Mouse (Mus musculus) heart, postnatal 0 days (tissue): ENCODE measurements around the gene Eprs. TPM values are rescaled to one million over a fixed set of nuclear protein-coding genes. Genes with fewer than 3 reads are reported as not detected.

Experiments
- ATAC-seq: fragments of 200-750 bp; cut with Nextera tagmentation; 2 replicates; pipeline ENCODE4 v1.8.0; 2017; ENCODE audit warnings: low read depth, moderate number of reproducible peaks, moderate library complexity; ENCODE audit not compliant: insufficient read depth
- DNase-seq: peaks from one replicate; pipeline ENCODE4 v3.0.0-alpha.2; 2016; ENCODE audit warnings: low spot score
- H3K27ac ChIP-seq: fragments of 300-500 bp; sonication (generic); 2 replicates; pipeline ENCODE4 v1.5.1; 2014; ENCODE audit warnings: low read depth, mild to moderate bottlenecking
- H3K27me3 ChIP-seq: fragments of 300-500 bp; sonication (generic); 2 replicates; pipeline ENCODE4 v1.6.1; 2014; ENCODE audit warnings: low read length, mixed read lengths; ENCODE audit not compliant: control insufficient read depth, insufficient read depth
- H3K36me3 ChIP-seq: fragments of 300-500 bp; sonication (generic); replicated peaks from 2 replicates; pipeline ENCODE4 v1.6.1; 2014; ENCODE audit warnings: low read length, mixed read lengths; ENCODE audit not compliant: control insufficient read depth, insufficient read depth
- H3K4me1 ChIP-seq: fragments of 300-500 bp; sonication (generic); 2 replicates; pipeline ENCODE4 v1.6.1; 2014; ENCODE audit warnings: antibody characterized with exemption; ENCODE audit not compliant: control insufficient read depth, insufficient read depth
- H3K4me2 ChIP-seq: fragments of 300-500 bp; sonication (generic); 2 replicates; pipeline ENCODE4 v1.6.1; 2014; ENCODE audit warnings: low read depth, mild to moderate bottlenecking, low read length, moderate library complexity
- H3K4me3 ChIP-seq: fragments of 300-500 bp; sonication (generic); 2 replicates; pipeline ENCODE4 v1.5.1; 2014; ENCODE audit warnings: low read depth, low read length
- H3K9ac ChIP-seq: fragments of 300-500 bp; sonication (generic); replicated peaks from 2 replicates; pipeline ENCODE4 v1.6.1; 2014; ENCODE audit warnings: low read depth, low read length, mixed read lengths
- H3K9me3 ChIP-seq: fragments of 300-500 bp; sonication (generic); replicated peaks from 2 replicates; pipeline ENCODE4 v1.6.1; 2016; ENCODE audit warnings: low read length; ENCODE audit not compliant: control insufficient read depth
- CTCF ChIP-seq: IDR thresholded peaks from 2 replicates; pipeline ENCODE4 v1.5.1; 2016; ENCODE audit warnings: antibody characterized with exemption, control low read depth, low read depth
- EP300 ChIP-seq: IDR thresholded peaks from 2 replicates; pipeline ENCODE4 v1.6.1; 2016; ENCODE audit warnings: antibody characterized with exemption, low read depth
- WGBS: fragments of 180-500 bp; shearing (Covaris S2); extraction: QIAGEN DNeasy Blood & Tissue Kit; methylation state at CpG from one replicate; pipeline ENCODE4 v1.1.7; 2014; 5-methylcytosine and 5-hydroxymethylcytosine counted together
- polyA plus RNA-seq: library from polyadenylated mRNA; unstranded; fragments of >200 nt; fragmentation: Nextera tagmentation; extraction: Ambion mirVana; gene quantifications from 2 replicates; pipeline ENCODE4 v1.2.1, GENCODE M21; 2015
- total RNA-seq: library from RNA; depleted of rRNA; stranded (reverse); fragments of >200 nt; gene quantifications from 2 replicates; pipeline ENCODE4 v1.2.3, GENCODE M21; 2014; ENCODE audit warnings: low replicate concordance

The Eprs gene
- total and polyA plus RNA-seq, 2 experiments from 2014 or later, result 39.8 to 75.8 TPM

DNA sequence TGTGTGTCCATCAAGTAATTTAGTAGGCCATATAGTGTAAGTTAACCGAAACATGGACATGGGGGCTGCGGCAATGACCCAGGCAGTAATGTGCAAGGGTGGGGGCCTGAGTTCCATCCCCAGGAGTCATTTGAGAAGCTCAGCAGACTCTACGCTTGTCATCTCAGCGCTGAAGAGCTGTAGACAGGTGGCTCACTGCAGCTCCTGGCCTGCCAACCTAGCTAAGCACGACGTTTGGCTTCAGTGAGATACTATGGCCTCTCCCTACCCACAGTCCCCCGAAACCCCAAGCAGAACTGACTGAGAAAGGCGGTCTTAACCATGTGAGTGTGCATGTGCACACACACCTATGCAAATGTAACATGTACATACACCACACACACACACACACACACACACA, 88.2 kb downstream of the Eprs start:
- H3K27ac ChIP-seq, result no peak overlapping the region
- no peaks in the 10 kb centered on the region for H3K9me3 ChIP-seq

DNA sequence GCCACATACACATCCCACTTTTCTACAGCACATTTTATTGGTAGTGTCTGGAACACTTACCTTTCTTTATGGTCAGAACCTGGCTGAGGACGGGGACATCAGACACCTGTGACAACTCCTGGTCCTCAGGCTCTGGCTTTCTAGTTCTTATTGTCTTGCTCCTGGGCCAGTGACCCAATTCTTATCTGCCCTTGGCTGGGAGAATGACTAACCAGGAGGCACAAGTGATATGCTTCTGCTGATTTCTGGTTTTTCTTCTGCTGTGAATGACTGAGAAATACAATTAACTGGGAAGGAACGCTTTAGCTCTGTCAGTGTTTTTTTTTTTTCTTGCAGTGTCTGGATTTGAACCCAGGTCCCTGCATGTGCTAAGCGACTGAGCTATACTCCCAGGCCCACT, 88.7 kb downstream of the Eprs start:
- Histone ChIP-seq H3K27me3 (peaks cover 36% of the 10 kb centered on the region), H3K9ac (no peak overlapping the region), H3K27ac (no peak overlapping the region), H3K4me2 (no peak overlapping the region), H3K4me1 (peaks cover 9% of the 10 kb centered on the region), H3K4me3 (no peak overlapping the region), H3K36me3 (no peaks in the 10 kb centered on the region), H3K9me3 (no peaks in the 10 kb centered on the region)
- DNase-seq, result no peak
- no peak for ATAC-seq
- no peak for TF ChIP-seq EP300
- no peak for TF ChIP-seq CTCF
- 80% methylated on average over 3 of the region's 3 CpGs for WGBS

More for the DNA sequence above, 88.2 kb downstream of the Eprs start:
- H3K27me3 ChIP-seq, result peaks cover 31% of the 10 kb centered on the region
- no peaks in the 10 kb centered on the region for H3K36me3 ChIP-seq
- 69% methylated on average over 8 of the region's 8 CpGs for WGBS
- peaks cover 9% of the 10 kb centered on the region for H3K4me1 ChIP-seq
- H3K4me3 ChIP-seq, result no peak overlapping the region
- H3K9ac ChIP-seq, result no peak overlapping the region
- DNase-seq (no peak), ATAC-seq (no peak)
- H3K4me2 ChIP-seq, result no peak overlapping the region
- TF ChIP-seq EP300 (no peak), CTCF (no peak)

DNA sequence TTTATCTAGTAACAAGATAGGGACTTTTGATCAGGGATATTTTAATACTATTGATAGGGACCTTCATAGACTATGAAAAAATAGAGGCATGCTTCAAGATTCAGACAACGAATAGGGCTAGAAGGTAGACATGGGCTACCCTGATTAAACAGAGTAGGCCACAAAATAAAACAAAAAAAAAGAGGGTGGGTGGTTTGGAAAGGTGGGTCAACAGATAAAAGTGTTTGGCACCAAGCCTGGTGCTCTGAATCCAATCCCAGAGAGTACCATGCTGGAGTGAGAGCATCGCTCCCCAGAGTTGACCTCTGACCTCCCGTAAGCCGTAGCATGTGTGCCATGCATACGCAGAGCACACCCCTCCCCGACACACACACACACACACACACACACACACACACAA, 89.6 kb downstream of the Eprs start:
- Histone ChIP-seq H3K9me3 (no peaks in the 10 kb centered on the region), H3K27ac (no peak overlapping the region), H3K4me3 (no peak overlapping the region), H3K9ac (no peak overlapping the region), H3K4me1 (peaks cover 9% of the 10 kb centered on the region), H3K27me3 (peaks cover 45% of the 10 kb centered on the region), H3K4me2 (no peak overlapping the region), H3K36me3 (no peaks in the 10 kb centered on the region)
- no peak for ATAC-seq
- 89% methylated on average over 6 of the region's 6 CpGs for WGBS
- TF ChIP-seq CTCF, result no peak
- no peak for TF ChIP-seq EP300
- no peak for DNase-seq

DNA sequence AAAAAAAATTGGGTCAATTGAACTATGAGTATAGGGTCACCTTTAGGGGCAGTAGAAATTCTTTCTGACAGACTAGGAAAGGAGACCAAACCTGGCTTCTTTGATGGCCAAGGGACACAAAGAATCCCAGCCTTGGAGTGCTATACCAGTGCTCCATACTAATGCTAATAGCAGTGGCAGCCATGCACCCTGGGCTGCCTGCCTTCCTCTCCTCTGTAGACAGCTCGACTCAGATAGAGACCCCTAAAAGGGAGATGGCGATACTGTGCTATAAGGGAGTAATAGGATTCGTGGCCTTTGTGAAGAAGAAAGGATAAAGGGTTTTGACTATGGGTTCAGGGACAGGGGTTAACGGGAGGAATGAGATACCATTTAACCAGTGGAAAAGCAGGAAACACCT, 91.3 kb downstream of the Eprs start:
- H3K9ac ChIP-seq, result no peak overlapping the region
- 0 out of 2 replicates have a peak overlapping the region, but pooled peaks have one; percentile 71 for H3K4me2 ChIP-seq
- H3K4me3 ChIP-seq, result no peak overlapping the region; the same call in 1 of the 2 replicates
- WGBS, result 50% methylated on average over 4 of the region's 4 CpGs
- TF ChIP-seq CTCF (no peak), EP300 (no peak)
- H3K27ac ChIP-seq, result no peak overlapping the region
- no peaks in the 10 kb centered on the region for H3K9me3 ChIP-seq
- peaks cover 9% of the 10 kb centered on the region for H3K4me1 ChIP-seq
- no peaks in the 10 kb centered on the region for H3K36me3 ChIP-seq
- no peak for DNase-seq
- ATAC-seq, result no peak
- peaks cover 45% of the 10 kb centered on the region for H3K27me3 ChIP-seq

DNA sequence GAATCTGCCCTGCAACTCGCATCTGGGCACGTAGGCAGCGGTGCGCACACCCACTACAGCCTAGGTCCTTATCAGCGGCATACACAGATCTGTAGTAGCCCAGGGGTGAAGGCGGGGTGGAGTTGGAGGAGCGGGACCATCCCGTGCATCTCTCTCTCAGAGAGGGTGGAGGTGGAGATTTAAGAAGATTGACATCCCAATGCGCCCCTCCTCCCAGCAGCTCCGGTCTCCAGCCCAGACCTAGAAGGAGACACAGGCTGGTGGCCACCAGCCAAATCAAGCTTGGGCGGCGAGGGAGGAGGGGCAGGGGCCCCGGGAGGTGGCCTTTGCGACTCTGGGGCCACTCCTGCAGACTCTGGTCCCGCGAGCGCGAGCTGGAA, 91.7 kb downstream of the Eprs start, which contains the start of gene Slc30a10:
Gene Slc30a10, plus strand, starts transcription at position 274 of the 380 bp plus-strand sequence.
- Histone ChIP-seq H3K4me1 (peaks cover 9% of the 10 kb centered on the region), H3K4me3 (peak within 1 kb of the TSS; percentile 46), H3K36me3 (no peaks in the 10 kb centered on the region), H3K9ac (no peak within 1 kb of the TSS), H3K27me3 (peaks cover 45% of the 10 kb centered on the region), H3K27ac (no peak within 1 kb of the TSS), H3K4me2 (peak within 1 kb of the TSS; percentile 71), H3K9me3 (no peaks in the 10 kb centered on the region)
- WGBS, result under 1% methylated on average over 14 of the region's 18 CpGs
- TF ChIP-seq EP300, result no peak
- TF ChIP-seq CTCF, result no peak
- ATAC-seq (peak; percentile 14; the same call in 1 of the 2 replicates), DNase-seq (peak; percentile 14)
